Mouse (Mus musculus) intestine, embryonic 15.5 days (tissue): ENCODE data around the gene Gm49394. TPM values are rescaled to one million over a fixed set of nuclear protein-coding genes. Genes with fewer than 3 reads are reported as not detected.
A peak's percentile ranks its signal among the peaks of the same experiment; 100 is the strongest.

ENCODE experiments used
- ATAC-seq: fragments of 200-750 bp; cut with Nextera tagmentation; 2 replicates; pipeline ENCODE4 v1.8.0; 2017; ENCODE audit warnings: moderate TSS enrichment, moderate library complexity
- H3K27ac ChIP-seq: fragments of 300-500 bp; sonication (generic); 2 replicates; pipeline ENCODE4 v1.5.1; 2015; ENCODE audit warnings: mild to moderate bottlenecking, inconsistent platforms
- H3K27me3 ChIP-seq: fragments of 300-500 bp; sonication (generic); replicated peaks from 2 replicates; pipeline ENCODE4 v1.6.1; 2015; ENCODE audit warnings: inconsistent platforms
- H3K36me3 ChIP-seq: fragments of 300-500 bp; sonication (generic); 2 replicates; pipeline ENCODE4 v1.6.1; 2015; ENCODE audit warnings: inconsistent platforms
- H3K4me1 ChIP-seq: fragments of 300-500 bp; sonication (generic); replicated peaks from 2 replicates; pipeline ENCODE4 v1.6.1; 2015; ENCODE audit warnings: inconsistent platforms
- H3K4me2 ChIP-seq: fragments of 300-500 bp; sonication (generic); replicated peaks from 2 replicates; pipeline ENCODE4 v1.6.1; 2015; ENCODE audit warnings: mild to moderate bottlenecking, inconsistent platforms
- H3K4me3 ChIP-seq: fragments of 300-500 bp; sonication (generic); replicated peaks from 2 replicates; pipeline ENCODE4 v1.5.1; 2015; ENCODE audit warnings: inconsistent platforms
- H3K9ac ChIP-seq: fragments of 300-500 bp; sonication (generic); 2 replicates; pipeline ENCODE4 v1.6.1; 2015; ENCODE audit warnings: inconsistent platforms
- H3K9me3 ChIP-seq: fragments of 300-500 bp; sonication (generic); 2 replicates; pipeline ENCODE4 v1.6.1; 2016; ENCODE audit warnings: inconsistent platforms
- WGBS: fragments of 180-500 bp; shearing (Covaris S2); methylation state at CpG from one replicate; pipeline ENCODE4 v1.1.7; 2015; 5-methylcytosine and 5-hydroxymethylcytosine counted together
- polyA plus RNA-seq: library from polyadenylated mRNA; unstranded; fragments of >200 nt; fragmentation: Nextera tagmentation; extraction: Ambion mirVana; gene quantifications from 2 replicates; pipeline ENCODE4 v1.2.1, GENCODE M21; 2015

Gm49394 gene
- polyA plus RNA-seq, 1 experiment from 2014 or later = 1.0 TPM

DNA sequence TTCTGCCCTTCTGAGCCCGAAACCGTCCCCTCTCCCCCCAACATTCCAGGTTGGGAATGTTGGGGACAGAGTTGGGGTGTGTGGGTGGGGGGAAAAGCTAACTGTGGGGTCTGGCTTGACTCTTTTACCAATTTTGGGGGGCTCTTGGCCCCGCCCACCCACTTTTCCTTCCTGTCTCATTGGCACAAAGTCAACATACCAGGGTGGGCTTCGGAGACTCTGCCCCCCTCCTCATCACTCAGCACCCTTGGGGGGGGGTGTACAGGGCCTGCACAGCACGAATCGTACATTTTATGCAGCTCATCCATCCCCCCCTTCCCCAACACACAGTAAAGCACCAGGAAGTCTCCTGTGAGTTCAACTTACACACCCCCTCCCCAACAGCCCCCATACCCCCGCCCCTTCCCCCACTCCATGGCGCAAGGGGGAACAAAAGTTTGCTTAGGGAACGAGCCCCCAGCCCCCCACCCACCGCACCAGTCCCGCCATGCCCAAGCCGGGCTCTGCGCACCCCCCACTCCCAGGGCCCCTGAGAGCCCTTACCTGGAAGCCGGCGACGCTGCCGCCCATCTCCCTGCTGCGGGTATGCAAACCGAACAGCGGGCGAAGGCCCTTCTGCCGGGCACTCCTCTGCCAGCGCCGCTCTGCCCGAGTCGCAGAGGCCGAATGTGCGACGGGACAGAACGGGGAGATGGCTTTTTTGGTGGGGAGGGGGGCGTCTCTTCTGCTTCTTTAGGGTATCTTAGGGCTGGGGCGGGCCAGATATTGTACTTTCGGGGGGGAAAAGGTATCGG, 11.7 kb downstream of the Gm49394 start:
- H3K36me3 ChIP-seq = 0 out of 2 replicates have a peak, but pooled peaks cover 6% of the 10 kb centered on the region
- H3K9ac ChIP-seq = peak overlapping the region; percentile 74
- no peaks in the 10 kb centered on the region for H3K9me3 ChIP-seq
- H3K4me2 ChIP-seq = peak overlapping the region; percentile 73
- peaks cover 27% of the 10 kb centered on the region for H3K4me1 ChIP-seq
- peak overlapping the region; percentile 92 for H3K27ac ChIP-seq
- ATAC-seq = no peak
- WGBS = 2% methylated on average over 34 of the region's 34 CpGs
- peak overlapping the region; percentile 58 for H3K4me3 ChIP-seq
- H3K27me3 ChIP-seq = peaks cover 80% of the 10 kb centered on the region

DNA sequence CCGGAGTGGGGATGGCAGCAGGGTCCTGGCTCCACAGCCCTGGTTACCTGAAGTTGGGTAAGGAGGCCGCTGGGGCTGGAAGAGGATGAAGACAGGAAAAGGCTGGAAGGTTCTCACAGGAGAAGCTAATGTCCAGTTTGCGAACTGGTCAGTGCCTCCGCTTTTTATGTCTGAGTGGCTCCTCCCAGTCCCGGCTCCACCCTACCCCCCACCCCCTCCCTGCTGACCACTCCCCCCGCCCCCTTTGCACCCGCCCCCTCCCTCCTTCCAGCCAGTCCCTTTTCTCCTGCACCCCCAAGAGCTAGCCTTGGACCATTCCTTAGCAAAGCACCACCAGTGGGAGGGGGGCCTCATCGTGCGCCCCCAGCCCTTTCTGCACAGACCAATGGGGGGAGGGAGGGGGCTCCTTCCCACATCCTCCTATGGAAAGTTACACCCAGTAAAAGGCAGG, 12.4 kb downstream of the Gm49394 start:
- peak; percentile 23 for ATAC-seq
- no peaks in the 10 kb centered on the region for H3K9me3 ChIP-seq
- 0 out of 2 replicates have a peak, but pooled peaks cover 6% of the 10 kb centered on the region for H3K36me3 ChIP-seq
- peak overlapping the region; percentile 92 for H3K27ac ChIP-seq
- H3K4me1 ChIP-seq = peaks cover 27% of the 10 kb centered on the region
- H3K9ac ChIP-seq = peak overlapping the region; percentile 74
- peak overlapping the region; percentile 73 for H3K4me2 ChIP-seq
- H3K4me3 ChIP-seq = peak overlapping the region; percentile 58
- WGBS = 8% methylated on average over 7 of the region's 9 CpGs
- H3K27me3 ChIP-seq = peaks cover 80% of the 10 kb centered on the region

DNA sequence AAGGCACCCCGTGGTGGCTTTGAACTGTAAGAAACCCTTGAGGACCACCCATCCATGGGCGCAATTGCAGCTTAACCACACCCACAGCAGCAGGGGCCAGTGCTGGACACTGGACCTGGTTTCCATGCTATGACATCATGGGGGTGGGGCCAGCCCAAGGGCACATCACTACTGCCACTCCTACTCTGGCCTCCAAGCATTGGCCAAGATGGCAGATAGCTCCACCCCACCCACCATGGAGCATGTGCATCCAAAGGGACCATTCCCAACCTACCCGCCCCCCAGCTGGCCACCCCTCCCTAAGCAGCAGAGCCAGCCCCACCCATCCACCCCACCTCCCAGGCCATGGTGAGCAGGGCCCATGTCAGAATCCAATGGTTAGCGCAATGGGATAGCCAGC, 13.7 kb downstream of the Gm49394 start:
- Histone ChIP-seq H3K9ac (peak overlapping the region; percentile 61), H3K4me2 (peak overlapping the region; percentile 73), H3K27ac (peak overlapping the region; percentile 51; the same call in 1 of the 2 replicates), H3K36me3 (0 out of 2 replicates have a peak, but pooled peaks cover 6% of the 10 kb centered on the region), H3K4me3 (peak overlapping the region; percentile 58), H3K4me1 (peaks cover 26% of the 10 kb centered on the region), H3K27me3 (peaks cover 77% of the 10 kb centered on the region), H3K9me3 (no peaks in the 10 kb centered on the region)
- WGBS = 38% methylated on average over 4 of the region's 4 CpGs
- ATAC-seq = peak; percentile 47

DNA sequence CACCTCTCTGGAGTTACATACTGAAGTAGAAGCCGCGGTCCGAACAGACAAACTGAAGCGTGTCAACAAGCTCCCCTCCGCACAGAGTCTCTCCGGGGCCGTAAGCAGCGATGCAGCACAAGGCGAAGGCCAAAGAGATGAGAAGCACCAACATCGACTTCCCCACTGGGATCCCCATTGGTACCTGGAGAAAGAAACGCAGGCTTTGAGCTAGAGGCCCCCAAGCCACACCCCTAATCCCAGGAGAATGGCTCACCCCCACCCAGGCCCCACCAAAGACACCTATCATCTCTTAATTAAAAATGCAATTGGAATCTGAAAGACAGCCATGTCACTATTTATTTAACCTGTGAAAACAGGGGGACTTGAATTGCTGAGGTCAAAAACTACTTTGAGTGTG, 14.1 kb downstream of the Gm49394 start:
- no peak for ATAC-seq
- no peak overlapping the region for H3K27ac ChIP-seq
- 0 out of 2 replicates have a peak, but pooled peaks cover 6% of the 10 kb centered on the region for H3K36me3 ChIP-seq
- peak overlapping the region; percentile 39 for H3K9ac ChIP-seq
- H3K9me3 ChIP-seq = no peaks in the 10 kb centered on the region
- peaks cover 72% of the 10 kb centered on the region for H3K27me3 ChIP-seq
- 14% methylated on average over 11 of the region's 11 CpGs for WGBS
- peaks cover 22% of the 10 kb centered on the region for H3K4me1 ChIP-seq
- H3K4me3 ChIP-seq = peak overlapping the region; percentile 58
- peak overlapping the region; percentile 73 for H3K4me2 ChIP-seq

DNA sequence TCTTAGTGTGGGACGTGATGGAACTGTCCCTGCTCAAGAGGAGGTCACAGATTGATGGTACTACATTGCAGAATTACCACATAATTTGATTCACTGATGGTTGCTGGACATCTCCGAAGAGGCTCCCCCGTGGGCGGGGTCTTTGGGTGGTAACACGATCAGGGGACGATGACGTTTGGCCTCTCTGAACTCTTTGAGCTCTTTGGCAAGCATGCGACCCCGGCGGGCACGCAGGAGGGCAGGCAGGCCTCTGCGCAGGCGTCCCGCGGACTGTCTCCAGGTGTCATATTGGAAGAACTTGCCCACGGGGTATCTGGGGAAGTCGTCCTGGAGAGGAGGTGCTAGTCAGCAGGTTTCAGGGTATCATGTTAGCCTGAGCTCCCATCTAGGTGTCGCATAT, 16.0 kb downstream of the Gm49394 start:
- H3K4me2 ChIP-seq = peak overlapping the region; percentile 73
- peaks cover 8% of the 10 kb centered on the region; the same call in 1 of the 2 replicates for H3K4me1 ChIP-seq
- no peak overlapping the region; the same call in 1 of the 2 replicates for H3K9ac ChIP-seq
- no peak overlapping the region for H3K4me3 ChIP-seq
- no peaks in the 10 kb centered on the region for H3K9me3 ChIP-seq
- no peak for ATAC-seq
- H3K27ac ChIP-seq = peak overlapping the region; percentile 41
- H3K27me3 ChIP-seq = peaks cover 55% of the 10 kb centered on the region
- 22% methylated on average over 18 of the region's 18 CpGs for WGBS
- H3K36me3 ChIP-seq = 0 out of 2 replicates have a peak, but pooled peaks cover 6% of the 10 kb centered on the region

DNA sequence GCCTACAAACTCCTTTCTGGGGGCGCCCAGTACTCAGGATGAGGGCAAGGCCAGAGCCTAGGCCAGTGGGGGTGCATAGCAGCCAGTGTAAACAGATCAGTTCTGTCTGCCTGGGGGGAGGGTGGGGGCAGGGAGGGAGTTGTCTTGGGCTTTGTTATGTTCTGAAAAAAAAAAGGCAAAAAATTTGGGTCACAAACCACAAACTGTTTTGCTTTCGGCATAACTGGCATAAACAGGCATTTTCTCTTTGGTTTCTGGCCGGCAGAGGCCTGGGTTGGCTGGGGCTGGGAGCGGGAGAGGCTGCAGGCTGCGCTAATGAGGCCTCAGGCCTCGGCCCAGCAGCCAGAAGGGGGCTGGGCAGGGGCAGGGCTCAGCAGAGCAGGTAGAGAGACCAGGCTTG, 23.1 kb downstream of the Gm49394 start:
- Histone ChIP-seq H3K27me3 (no peaks in the 10 kb centered on the region), H3K4me2 (no peak overlapping the region), H3K4me1 (peaks cover 3% of the 10 kb centered on the region; the same call in 1 of the 2 replicates), H3K36me3 (no peaks in the 10 kb centered on the region), H3K27ac (no peak overlapping the region), H3K4me3 (no peak overlapping the region), H3K9me3 (no peaks in the 10 kb centered on the region), H3K9ac (no peak overlapping the region)
- no peak for ATAC-seq
- WGBS = 37% methylated on average over 6 of the region's 6 CpGs

DNA sequence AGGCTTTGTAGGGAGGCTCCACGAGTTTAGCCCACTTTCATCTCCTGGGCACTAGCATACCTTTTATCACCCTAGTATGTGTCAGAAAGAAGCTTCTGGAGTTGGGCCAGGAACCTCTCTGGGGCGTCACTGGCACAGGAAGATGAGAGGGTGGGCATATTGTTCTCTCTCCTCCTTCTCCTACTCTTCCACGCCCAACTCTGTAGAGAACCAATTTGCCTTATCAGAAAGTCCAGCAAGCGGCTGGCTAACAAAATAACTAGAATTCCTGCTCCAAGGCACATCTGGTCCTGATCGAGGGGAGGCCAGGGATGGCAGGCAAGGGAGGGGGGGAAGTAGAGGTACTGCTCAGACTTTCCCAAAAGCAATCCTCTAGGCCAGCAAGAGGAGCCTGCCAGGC, 24.7 kb downstream of the Gm49394 start:
- Histone ChIP-seq H3K4me3 (no peak overlapping the region), H3K9ac (no peak overlapping the region), H3K27ac (no peak overlapping the region), H3K4me2 (no peak overlapping the region), H3K4me1 (peaks cover 3% of the 10 kb centered on the region; the same call in 1 of the 2 replicates), H3K27me3 (no peaks in the 10 kb centered on the region), H3K36me3 (no peaks in the 10 kb centered on the region), H3K9me3 (no peaks in the 10 kb centered on the region)
- no peak for ATAC-seq
- 36% methylated on average over 5 of the region's 5 CpGs for WGBS

DNA sequence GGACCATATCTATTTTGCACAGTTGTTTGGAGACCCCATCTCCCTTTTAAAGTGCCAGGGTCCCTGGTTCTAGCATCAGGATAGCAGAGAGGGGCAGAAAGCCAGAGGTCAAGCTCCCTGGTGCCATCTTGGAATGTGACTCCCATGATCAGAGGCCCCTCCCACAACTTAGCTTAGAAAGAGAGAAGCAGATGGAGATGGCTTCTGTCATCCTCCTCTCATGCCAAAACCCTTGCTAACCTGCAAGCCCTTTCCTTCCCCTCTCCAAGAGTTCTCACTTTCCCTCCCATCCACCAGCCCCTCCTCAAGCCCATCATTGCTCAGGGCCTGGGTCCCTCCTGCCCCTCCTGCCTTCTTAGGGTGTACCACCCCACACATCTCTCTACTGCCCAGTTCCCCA, 33.6 kb downstream of the Gm49394 start:
- Histone ChIP-seq H3K9me3 (no peaks in the 10 kb centered on the region), H3K4me1 (no peaks in the 10 kb centered on the region), H3K9ac (no peak overlapping the region), H3K4me3 (no peak overlapping the region), H3K4me2 (no peak overlapping the region), H3K27me3 (no peaks in the 10 kb centered on the region), H3K36me3 (no peaks in the 10 kb centered on the region), H3K27ac (no peak overlapping the region)
- no peak for ATAC-seq

DNA sequence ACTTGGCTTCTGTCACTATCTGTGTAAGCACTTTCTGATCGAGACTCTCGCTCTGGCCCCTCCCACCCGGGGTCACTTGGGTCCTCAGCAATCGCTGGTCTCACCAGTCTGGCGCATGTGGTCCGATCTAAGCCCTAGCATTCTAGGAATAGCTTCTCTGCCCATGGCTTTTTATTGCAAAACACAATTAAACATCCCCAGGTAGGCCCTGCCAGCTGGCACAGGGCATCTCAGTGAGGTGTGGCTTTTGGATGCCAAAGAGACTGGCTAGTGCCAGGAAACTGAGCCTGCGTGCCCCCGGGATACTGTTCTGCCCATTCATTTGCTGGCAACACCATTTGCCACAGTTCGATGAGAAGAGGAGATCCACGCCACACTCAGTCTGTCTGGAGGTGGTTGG, 39.1 kb downstream of the Gm49394 start:
- no peak overlapping the region for H3K4me3 ChIP-seq
- no peak overlapping the region for H3K9ac ChIP-seq
- no peaks in the 10 kb centered on the region for H3K27me3 ChIP-seq
- H3K36me3 ChIP-seq = no peaks in the 10 kb centered on the region
- H3K27ac ChIP-seq = no peak overlapping the region
- H3K4me2 ChIP-seq = no peak overlapping the region
- H3K4me1 ChIP-seq = no peaks in the 10 kb centered on the region
- WGBS = 71% methylated on average over 10 of the region's 10 CpGs
- H3K9me3 ChIP-seq = no peaks in the 10 kb centered on the region
- ATAC-seq = no peak

DNA sequence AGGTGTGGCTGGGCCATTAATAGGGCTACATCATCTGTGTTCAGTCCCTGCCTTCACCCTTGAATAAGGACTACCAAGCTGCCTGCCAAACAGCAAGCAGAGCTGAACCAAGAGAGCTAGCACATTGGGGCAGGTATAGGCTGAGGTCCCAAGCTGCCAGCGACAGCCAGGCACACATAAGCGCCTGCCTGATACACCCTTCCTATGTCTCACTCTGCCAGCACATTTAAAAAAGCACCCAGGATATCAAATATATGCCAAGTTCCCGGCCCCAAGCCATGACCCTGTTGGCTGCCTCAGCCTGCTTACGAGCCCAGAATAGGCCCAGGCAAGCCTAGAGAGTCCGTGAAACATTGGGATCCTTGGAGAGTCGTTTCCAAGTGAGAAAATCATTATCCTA, 39.9 kb downstream of the Gm49394 start:
- no peaks in the 10 kb centered on the region for H3K27me3 ChIP-seq
- no peak overlapping the region for H3K4me3 ChIP-seq
- no peaks in the 10 kb centered on the region for H3K36me3 ChIP-seq
- no peaks in the 10 kb centered on the region for H3K9me3 ChIP-seq
- no peaks in the 10 kb centered on the region for H3K4me1 ChIP-seq
- WGBS = 84% methylated on average over 6 of the region's 6 CpGs
- no peak overlapping the region for H3K27ac ChIP-seq
- H3K4me2 ChIP-seq = no peak overlapping the region
- ATAC-seq = no peak
- H3K9ac ChIP-seq = no peak overlapping the region

DNA sequence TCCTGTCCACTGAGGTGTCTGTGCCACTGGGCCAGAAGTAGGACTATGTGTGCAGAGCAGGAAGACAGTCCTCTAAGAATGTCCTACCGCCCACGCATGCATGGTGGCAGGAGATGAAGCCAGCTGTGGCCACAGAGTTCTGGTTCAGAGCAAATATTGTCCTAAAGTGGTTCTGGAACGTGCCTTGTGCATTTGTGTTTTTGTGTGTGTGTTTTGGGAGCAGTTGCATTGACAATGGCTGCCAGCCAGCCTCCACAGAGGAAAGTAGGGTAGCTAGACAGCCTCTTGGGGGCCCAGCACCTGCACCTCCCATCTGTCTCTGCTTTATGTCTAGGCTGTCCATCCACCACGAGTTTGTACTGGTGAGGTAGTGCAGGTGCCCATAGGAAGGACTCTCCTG, 47.6 kb downstream of the Gm49394 start:
- H3K9me3 ChIP-seq = no peaks in the 10 kb centered on the region
- no peak overlapping the region for H3K4me3 ChIP-seq
- H3K27ac ChIP-seq = no peak overlapping the region
- no peak for ATAC-seq
- H3K36me3 ChIP-seq = no peaks in the 10 kb centered on the region
- H3K27me3 ChIP-seq = no peaks in the 10 kb centered on the region
- no peaks in the 10 kb centered on the region for H3K4me1 ChIP-seq
- H3K4me2 ChIP-seq = no peak overlapping the region
- no peak overlapping the region for H3K9ac ChIP-seq
- WGBS = 74% methylated on average over 4 of the region's 4 CpGs

DNA sequence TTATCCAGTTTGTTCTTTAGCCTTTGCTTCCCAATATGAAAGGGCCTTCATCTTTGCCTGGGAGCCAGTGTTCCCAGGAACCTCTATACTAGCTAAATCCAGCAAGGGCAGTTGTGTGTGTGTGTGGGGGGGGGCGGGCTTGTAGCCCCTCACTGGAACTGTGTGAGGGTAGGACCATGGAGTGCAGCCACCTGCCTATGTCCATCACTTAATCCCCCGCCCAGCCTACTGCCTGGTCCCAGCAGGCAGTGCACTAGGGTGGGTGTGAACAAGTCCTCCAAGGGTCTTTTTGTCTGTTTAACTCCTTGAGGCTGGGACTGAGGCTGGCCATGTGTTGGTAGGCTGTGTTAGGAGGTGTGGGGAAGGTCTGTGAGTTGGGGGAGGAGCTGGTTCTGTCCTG, 56.7 kb downstream of the Gm49394 start:
- Histone ChIP-seq H3K4me1 (peaks cover 29% of the 10 kb centered on the region), H3K4me3 (no peak overlapping the region), H3K4me2 (no peak overlapping the region), H3K9ac (no peak overlapping the region), H3K27ac (no peak overlapping the region), H3K27me3 (no peaks in the 10 kb centered on the region), H3K36me3 (no peaks in the 10 kb centered on the region), H3K9me3 (no peaks in the 10 kb centered on the region)
- ATAC-seq = no peak
- 65% methylated on average over 2 of the region's 2 CpGs for WGBS
